Mouse (Mus musculus): ENCODE results near the gene Abcf2. TPM values are rescaled to one million over a fixed set of nuclear protein-coding genes. Genes with fewer than 3 reads are reported as not detected.
A peak's percentile ranks its signal among the peaks of the same experiment; 100 is the strongest.

Gene Abcf2
- polyA plus RNA-seq, 1 experiment from 2014 or later = 36.9 TPM

DNA sequence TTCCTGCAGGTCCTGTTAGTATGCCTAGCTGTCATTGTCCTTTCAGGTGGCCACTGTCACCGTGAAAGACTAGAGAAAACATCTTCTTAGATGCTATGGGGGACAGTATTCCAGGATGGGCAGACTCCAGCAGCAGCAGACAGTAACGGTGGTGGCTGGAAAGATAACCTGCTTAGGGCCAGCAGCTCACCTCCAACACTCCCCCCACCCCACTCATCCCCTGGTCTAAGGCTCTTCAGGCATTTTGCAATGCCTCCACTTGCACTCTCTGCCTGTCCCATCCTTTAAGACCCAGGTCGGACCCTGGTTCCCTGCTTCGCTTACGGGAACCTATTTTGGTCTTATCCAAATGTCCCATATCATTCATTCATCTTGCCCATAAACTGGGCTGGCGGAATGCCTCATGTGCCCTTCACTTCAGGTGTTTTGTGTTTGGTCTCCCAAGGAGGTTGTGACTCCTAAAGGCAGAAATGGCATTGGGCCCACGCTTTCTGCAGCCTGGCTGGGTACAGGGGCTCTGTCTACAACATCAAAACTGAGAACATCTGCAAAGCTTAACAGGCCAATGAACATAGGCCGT is 26.3 kb upstream of the Abcf2 start:
- Histone ChIP-seq H3K4me3 (ENCODE audit: low read depth, low read length) (no peak overlapping the region), H3K9me3 (replicated peaks; ENCODE audit: control insufficient read depth, low read length) (no peaks in the 10 kb centered on the region), H3K4me1 (ENCODE audit: control insufficient read depth, low read depth, low read length) (peaks cover 3% of the 10 kb centered on the region; the same call in 1 of the 2 replicates), H3K4me2 (ENCODE audit: low read depth, low read length) (no peak overlapping the region), H3K36me3 (ENCODE audit: control insufficient read depth, insufficient read depth) (no peaks in the 10 kb centered on the region), H3K9ac (ENCODE audit: low read depth, low read length) (no peak overlapping the region), H3K27me3 (ENCODE audit: control insufficient read depth, insufficient read depth, low read depth, low read length) (peaks cover 80% of the 10 kb centered on the region), H3K27ac (ENCODE audit: low read length) (no peak overlapping the region)
- ATAC-seq (ENCODE audit: low read depth) = no peak
- WGBS (ENCODE audit: insufficient replicate concordance) = 52% methylated on average over 8 of the region's 8 CpGs

DNA sequence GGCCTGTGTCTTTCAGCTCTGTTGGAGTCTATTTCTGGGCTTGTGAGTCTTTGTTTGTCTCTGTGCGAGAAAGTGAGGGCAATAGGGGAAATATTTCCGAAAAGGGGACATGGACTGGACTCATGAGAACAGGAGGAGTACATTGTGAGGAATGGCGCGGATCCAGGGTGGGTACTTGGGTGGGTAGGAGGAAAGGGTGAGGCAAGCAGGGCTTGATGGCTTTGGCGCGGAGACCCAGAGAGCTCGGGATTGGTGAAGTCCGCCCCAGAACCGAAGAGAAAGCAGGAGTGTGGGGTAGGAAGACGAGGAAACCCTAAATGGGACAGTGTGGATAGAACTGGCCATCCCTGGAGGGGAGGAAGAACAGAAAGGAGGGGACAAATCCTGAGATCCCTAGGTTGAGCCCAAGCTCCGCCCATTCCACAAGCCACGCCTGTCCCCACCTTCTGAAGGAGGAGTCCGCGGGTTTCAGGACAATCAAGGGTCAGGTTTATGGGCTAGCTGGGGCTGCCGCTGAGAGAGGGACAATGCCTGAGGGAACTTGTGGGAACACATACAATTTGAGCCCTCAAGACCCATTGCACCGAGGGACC is 25.6 kb upstream of the Abcf2 start:
- H3K27me3 ChIP-seq (ENCODE audit: control insufficient read depth, insufficient read depth, low read depth, low read length) = peaks cover 87% of the 10 kb centered on the region

DNA sequence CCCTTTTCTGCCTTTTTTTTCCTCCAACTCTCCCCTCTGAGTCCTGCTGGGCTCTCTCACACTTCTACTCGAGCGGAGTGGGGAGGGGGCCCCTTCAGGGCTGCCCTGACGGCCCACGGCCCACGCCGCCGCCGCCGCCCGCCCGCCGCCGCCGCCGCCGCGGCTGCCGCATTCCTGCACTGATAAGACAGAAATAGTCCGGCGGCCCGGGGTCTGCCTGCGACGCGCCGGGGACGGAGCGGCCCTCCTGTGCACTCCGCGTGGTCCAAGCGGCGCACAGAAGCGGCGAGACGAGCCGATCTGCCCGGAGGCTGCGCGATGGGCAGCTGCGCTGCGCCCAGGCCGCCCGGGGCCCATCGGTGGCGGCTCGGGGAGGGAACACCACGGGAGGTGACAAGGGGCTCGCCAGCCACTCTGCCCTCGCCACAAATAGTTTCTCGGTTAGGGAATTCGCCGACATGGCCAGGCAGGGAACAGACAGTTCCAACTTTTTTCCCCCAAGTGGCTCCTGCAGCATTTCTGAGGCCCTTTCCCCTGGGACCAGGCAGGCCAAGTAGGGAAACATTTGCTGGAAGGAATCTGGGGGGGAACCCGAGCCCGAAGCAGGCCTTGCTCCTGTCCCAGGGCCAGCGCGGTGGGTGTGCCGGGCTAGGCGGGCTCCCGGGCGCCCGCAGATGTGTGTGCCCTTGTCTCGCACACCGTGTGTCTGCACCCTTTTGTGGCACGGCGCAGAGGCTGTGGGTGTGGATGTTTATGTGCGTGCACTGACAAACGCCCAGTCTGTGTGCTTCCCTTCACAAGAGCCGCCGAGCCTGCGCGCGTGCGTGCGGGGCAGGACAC is 24.9 kb upstream of the Abcf2 start:
- Histone ChIP-seq H3K36me3 (ENCODE audit: control insufficient read depth, insufficient read depth) (no peaks in the 10 kb centered on the region), H3K9me3 (replicated peaks; ENCODE audit: control insufficient read depth, low read length) (no peaks in the 10 kb centered on the region), H3K4me1 (ENCODE audit: control insufficient read depth, low read depth, low read length) (peaks cover 7% of the 10 kb centered on the region), H3K27ac (ENCODE audit: low read length) (peak overlapping the region; percentile 44), H3K4me3 (ENCODE audit: low read depth, low read length) (peak overlapping the region; percentile 52), H3K27me3 (ENCODE audit: control insufficient read depth, insufficient read depth, low read depth, low read length) (peaks cover 83% of the 10 kb centered on the region), H3K9ac (ENCODE audit: low read depth, low read length) (peak overlapping the region; percentile 24; the same call in 1 of the 2 replicates), H3K4me2 (ENCODE audit: low read depth, low read length) (peak overlapping the region; percentile 75)
- WGBS (ENCODE audit: insufficient replicate concordance) = under 1% methylated on average over 73 of the region's 73 CpGs
- peak; percentile 17; the same call in 1 of the 2 replicates for ATAC-seq (ENCODE audit: low read depth)

More for the DNA sequence above, 25.6 kb upstream of the Abcf2 start:
- ATAC-seq (ENCODE audit: low read depth) = peak; percentile 66
- Histone ChIP-seq H3K9ac (ENCODE audit: low read depth, low read length) (no peak overlapping the region), H3K9me3 (replicated peaks; ENCODE audit: control insufficient read depth, low read length) (no peaks in the 10 kb centered on the region), H3K36me3 (ENCODE audit: control insufficient read depth, insufficient read depth) (no peaks in the 10 kb centered on the region), H3K27ac (ENCODE audit: low read length) (no peak overlapping the region), H3K4me1 (ENCODE audit: control insufficient read depth, low read depth, low read length) (peaks cover 7% of the 10 kb centered on the region), H3K4me3 (ENCODE audit: low read depth, low read length) (peak overlapping the region; percentile 52), H3K4me2 (ENCODE audit: low read depth, low read length) (peak overlapping the region; percentile 75)
- 3% methylated on average over 16 of the region's 16 CpGs for WGBS (ENCODE audit: insufficient replicate concordance)

DNA sequence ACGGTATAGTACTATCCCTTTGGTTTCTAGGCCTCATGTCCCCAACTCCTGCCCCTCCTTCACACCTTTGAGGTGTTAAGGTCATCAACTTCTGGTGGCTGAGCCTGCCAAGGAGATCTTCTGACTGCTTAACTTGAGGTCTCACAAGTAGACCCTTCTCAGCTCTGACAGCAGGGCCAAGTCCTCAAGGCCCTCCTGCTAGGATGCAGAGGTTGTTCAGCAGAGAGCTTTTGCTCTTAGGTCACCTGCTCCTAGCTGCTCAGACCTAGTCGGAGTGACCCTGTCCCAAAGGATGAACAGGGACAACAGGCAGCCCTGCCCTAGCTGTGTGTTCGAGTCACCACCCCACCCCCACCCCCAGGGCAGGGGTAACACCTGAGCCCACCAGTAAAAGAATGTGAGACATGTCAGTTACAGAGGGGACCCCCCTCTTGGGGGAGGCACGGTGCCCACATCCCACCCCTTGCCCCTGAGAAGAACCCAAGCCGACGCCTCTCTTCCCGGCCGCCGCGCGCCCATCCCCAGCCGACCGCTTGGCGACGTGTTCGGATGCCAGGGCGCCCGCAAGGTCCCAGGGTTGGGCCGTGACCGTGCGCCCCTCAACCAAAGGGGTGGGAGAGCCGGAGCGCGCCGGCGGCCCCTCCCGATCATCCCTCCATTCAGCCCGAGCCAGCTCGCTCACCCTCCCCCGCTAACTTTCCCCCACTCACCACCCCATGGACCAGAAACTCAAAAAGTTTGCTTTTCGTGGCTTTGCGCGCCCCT is 24.0 kb upstream of the Abcf2 start:
- H3K4me2 ChIP-seq (ENCODE audit: low read depth, low read length) = peak overlapping the region; percentile 75
- peaks cover 81% of the 10 kb centered on the region for H3K27me3 ChIP-seq (ENCODE audit: control insufficient read depth, insufficient read depth, low read depth, low read length)
- peaks cover 7% of the 10 kb centered on the region for H3K4me1 ChIP-seq (ENCODE audit: control insufficient read depth, low read depth, low read length)
- H3K9ac ChIP-seq (ENCODE audit: low read depth, low read length) = no peak overlapping the region; the same call in 1 of the 2 replicates
- ATAC-seq (ENCODE audit: low read depth) = no peak
- H3K9me3 ChIP-seq (replicated peaks; ENCODE audit: control insufficient read depth, low read length) = no peaks in the 10 kb centered on the region
- 1% methylated on average over 33 of the region's 33 CpGs for WGBS (ENCODE audit: insufficient replicate concordance)
- no peak overlapping the region; the same call in 1 of the 2 replicates for H3K27ac ChIP-seq (ENCODE audit: low read length)
- peak overlapping the region; percentile 52 for H3K4me3 ChIP-seq (ENCODE audit: low read depth, low read length)
- no peaks in the 10 kb centered on the region for H3K36me3 ChIP-seq (ENCODE audit: control insufficient read depth, insufficient read depth)

DNA sequence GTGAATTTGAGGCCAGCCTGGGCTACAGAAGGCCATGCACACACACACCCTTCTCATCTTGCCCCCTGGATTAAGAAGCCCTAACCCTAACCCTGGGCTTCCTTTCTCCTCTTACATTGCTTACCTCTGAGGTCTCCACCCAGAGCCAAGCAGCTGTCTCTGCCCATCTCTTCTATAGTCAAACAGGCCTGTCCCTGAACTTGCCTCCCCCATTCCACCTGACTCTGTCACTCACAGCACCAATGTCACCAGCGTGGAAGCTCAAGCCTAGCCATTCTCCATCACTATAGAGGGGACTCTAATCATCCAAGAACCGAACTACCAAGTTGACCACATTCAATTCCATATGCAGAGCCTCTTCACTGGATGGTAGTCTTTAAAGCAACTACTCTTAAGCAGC is 23.0 kb upstream of the Abcf2 start:
- H3K9me3 ChIP-seq (replicated peaks; ENCODE audit: control insufficient read depth, low read length) = no peaks in the 10 kb centered on the region
- 42% methylated on average over 2 of the region's 2 CpGs for WGBS (ENCODE audit: insufficient replicate concordance)
- H3K27me3 ChIP-seq (ENCODE audit: control insufficient read depth, insufficient read depth, low read depth, low read length) = peaks cover 74% of the 10 kb centered on the region
- H3K4me1 ChIP-seq (ENCODE audit: control insufficient read depth, low read depth, low read length) = peaks cover 7% of the 10 kb centered on the region
- H3K9ac ChIP-seq (ENCODE audit: low read depth, low read length) = no peak overlapping the region
- no peak overlapping the region for H3K27ac ChIP-seq (ENCODE audit: low read length)
- H3K4me2 ChIP-seq (ENCODE audit: low read depth, low read length) = no peak overlapping the region
- no peaks in the 10 kb centered on the region for H3K36me3 ChIP-seq (ENCODE audit: control insufficient read depth, insufficient read depth)
- H3K4me3 ChIP-seq (ENCODE audit: low read depth, low read length) = no peak overlapping the region
- ATAC-seq (ENCODE audit: low read depth) = no peak

DNA sequence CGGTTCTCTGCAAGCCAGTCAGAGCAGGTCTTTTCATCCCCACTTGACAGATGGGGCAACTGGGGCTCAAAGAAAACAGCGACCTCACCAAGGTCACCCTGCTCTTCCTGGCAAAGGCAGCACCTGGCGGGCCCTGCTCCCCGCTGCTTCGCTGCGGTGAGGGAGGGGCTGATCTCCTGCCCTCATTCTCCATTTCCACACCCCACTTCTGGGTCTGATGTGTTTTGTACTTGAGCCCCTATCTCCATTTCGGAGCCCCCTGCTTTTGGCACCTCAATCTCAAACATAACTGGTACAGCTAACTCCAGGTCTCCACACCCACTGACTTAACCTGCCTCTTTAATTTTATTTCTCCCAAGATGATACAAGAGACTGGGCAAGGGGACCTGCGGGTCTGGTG is 21.9 kb upstream of the Abcf2 start:
- no peak overlapping the region for H3K4me3 ChIP-seq (ENCODE audit: low read depth, low read length)
- peaks cover 63% of the 10 kb centered on the region for H3K27me3 ChIP-seq (ENCODE audit: control insufficient read depth, insufficient read depth, low read depth, low read length)
- 12% methylated on average over 8 of the region's 8 CpGs for WGBS (ENCODE audit: insufficient replicate concordance)
- H3K9ac ChIP-seq (ENCODE audit: low read depth, low read length) = no peak overlapping the region
- peaks cover 7% of the 10 kb centered on the region for H3K4me1 ChIP-seq (ENCODE audit: control insufficient read depth, low read depth, low read length)
- no peak for ATAC-seq (ENCODE audit: low read depth)
- no peaks in the 10 kb centered on the region for H3K36me3 ChIP-seq (ENCODE audit: control insufficient read depth, insufficient read depth)
- H3K4me2 ChIP-seq (ENCODE audit: low read depth, low read length) = no peak overlapping the region
- H3K27ac ChIP-seq (ENCODE audit: low read length) = no peak overlapping the region
- no peaks in the 10 kb centered on the region for H3K9me3 ChIP-seq (replicated peaks; ENCODE audit: control insufficient read depth, low read length)

DNA sequence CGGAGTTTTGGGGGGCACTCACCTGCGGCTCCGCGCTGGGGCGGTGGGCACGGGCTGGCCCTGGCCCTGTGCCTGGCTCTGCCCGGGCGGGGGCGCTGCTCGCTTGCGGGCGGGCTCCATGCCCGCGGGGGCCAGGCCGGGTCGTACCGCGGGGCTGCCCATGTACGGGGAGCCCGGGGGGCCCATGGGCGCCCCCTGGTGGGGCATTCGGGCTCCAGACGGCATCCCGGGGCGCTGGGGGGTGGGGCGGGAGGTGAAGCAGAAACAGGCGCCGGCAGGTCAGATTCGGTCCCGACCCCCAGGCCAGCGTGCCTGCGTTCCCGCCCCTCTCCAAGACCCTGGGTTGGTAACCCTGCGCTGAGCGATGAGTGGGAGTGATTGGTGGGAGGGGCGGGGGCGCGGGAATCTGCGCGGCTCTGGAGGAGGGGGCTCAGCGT is 21.3 kb upstream of the Abcf2 start:
- WGBS (ENCODE audit: insufficient replicate concordance) = under 1% methylated on average over 39 of the region's 41 CpGs
- ATAC-seq (ENCODE audit: low read depth) = no peak

DNA sequence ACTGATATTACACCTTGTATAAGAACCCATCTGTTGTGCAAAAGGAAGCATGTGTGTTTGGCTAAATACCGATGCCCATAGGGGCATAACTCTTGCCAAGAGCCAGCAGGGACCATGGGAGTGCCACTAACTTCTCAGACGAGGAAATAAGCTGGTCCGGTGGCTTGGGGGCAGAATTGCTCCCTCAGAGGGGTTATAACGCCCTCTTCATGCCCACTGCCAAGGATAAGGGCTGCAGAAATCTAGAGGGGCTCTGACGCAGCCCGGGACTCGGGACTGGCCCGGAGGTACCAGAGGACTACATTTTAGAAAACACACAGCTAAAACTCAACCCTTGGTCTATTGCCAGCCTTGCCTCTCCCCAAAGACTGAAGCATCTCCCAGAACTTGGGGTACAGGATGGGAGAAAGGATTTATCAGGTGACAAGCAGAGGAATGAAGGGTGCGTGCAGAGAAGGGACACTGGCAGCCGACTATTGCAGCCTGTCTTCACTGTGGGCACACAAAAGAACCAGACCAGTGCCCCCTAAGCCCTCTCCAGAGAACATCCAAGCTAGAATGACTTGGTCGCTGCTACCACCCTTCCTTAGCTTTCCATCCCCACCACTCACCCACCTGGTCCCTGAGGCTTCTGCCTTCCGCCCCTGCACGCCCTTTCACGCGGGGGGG is 20.8 kb upstream of the Abcf2 start:
- WGBS (ENCODE audit: insufficient replicate concordance) = 19% methylated on average over 15 of the region's 15 CpGs
- Histone ChIP-seq H3K4me2 (ENCODE audit: low read depth, low read length) (peak overlapping the region; percentile 64), H3K36me3 (ENCODE audit: control insufficient read depth, insufficient read depth) (no peaks in the 10 kb centered on the region), H3K4me1 (ENCODE audit: control insufficient read depth, low read depth, low read length) (peaks cover 3% of the 10 kb centered on the region), H3K4me3 (ENCODE audit: low read depth, low read length) (peak overlapping the region; percentile 43), H3K9ac (ENCODE audit: low read depth, low read length) (no peak overlapping the region), H3K27me3 (ENCODE audit: control insufficient read depth, insufficient read depth, low read depth, low read length) (peaks cover 52% of the 10 kb centered on the region), H3K9me3 (replicated peaks; ENCODE audit: control insufficient read depth, low read length) (no peaks in the 10 kb centered on the region), H3K27ac (ENCODE audit: low read length) (no peak overlapping the region)
- no peak for ATAC-seq (ENCODE audit: low read depth)

More for the DNA sequence above, 21.3 kb upstream of the Abcf2 start:
- Histone ChIP-seq H3K4me1 (ENCODE audit: control insufficient read depth, low read depth, low read length) (peaks cover 7% of the 10 kb centered on the region), H3K27ac (ENCODE audit: low read length) (no peak overlapping the region), H3K9ac (ENCODE audit: low read depth, low read length) (no peak overlapping the region), H3K27me3 (ENCODE audit: control insufficient read depth, insufficient read depth, low read depth, low read length) (peaks cover 58% of the 10 kb centered on the region), H3K4me2 (ENCODE audit: low read depth, low read length) (peak overlapping the region; percentile 64), H3K9me3 (replicated peaks; ENCODE audit: control insufficient read depth, low read length) (no peaks in the 10 kb centered on the region), H3K4me3 (ENCODE audit: low read depth, low read length) (peak overlapping the region; percentile 43), H3K36me3 (ENCODE audit: control insufficient read depth, insufficient read depth) (no peaks in the 10 kb centered on the region)

Data from liver, embryonic 16.5 days (tissue).